Mouse (Mus musculus) lung, adult 2 months (tissue): ENCODE measurements around the gene Bag5.

ENCODE experiments used
- CTCF ChIP-seq: fragments of 200-500 bp; IDR thresholded peaks from 2 replicates; pipeline ENCODE4 v1.5.1; 2011; ENCODE audit warnings: mild to moderate bottlenecking, low read length, control low read depth; ENCODE audit not compliant: insufficient read depth
- POLR2A ChIP-seq: fragments of 200-500 bp; IDR thresholded peaks from 2 replicates; pipeline ENCODE4 v1.6.1; 2011; ENCODE audit warnings: low read depth, mild to moderate bottlenecking, control low read depth, low read length, borderline replicate concordance; ENCODE audit errors: extremely low read depth

- TF ChIP-seq CTCF (no peak), POLR2A (no peak)
Observed at GRCm38 (mm10) chr12:111756698-111757082, 43.6 kb upstream of the Bag5 start.
